Mouse (Mus musculus): ENCODE results near the gene Dnah17. TPM values are rescaled to one million over a fixed set of nuclear protein-coding genes. Genes with fewer than 3 reads are reported as not detected.

Dnah17 gene
- polyA plus RNA-seq, 1 experiment from 2014 or later, result 0.04 TPM

DNA sequence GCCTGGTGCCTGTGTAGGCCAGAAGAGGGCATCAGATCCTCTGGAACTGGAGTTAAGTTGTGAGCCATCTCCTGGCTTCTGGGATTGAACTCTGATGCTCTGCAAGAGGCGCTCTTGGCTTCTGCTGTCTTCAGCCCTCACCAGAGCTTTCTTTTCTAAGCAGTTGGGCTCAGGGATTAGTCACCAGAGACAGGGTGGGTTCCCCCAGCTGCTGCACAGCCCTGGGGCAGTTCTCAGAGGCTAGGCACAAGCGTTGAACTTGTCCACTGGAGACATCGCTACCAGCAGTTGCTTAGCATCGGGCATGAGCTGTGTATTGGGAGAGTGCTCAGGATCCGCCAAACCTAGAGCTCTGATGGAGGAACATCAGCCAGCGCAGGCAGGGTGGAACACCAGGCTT, 101.3 kb downstream of the Dnah17 start:
- no peaks in the 10 kb centered on the region for H3K4me1 ChIP-seq (replicated peaks; ENCODE audit: control insufficient read depth, insufficient read depth)
- DNase-seq (ENCODE audit: low spot score) (no peak), ATAC-seq (ENCODE audit: low FRiP score, low TSS enrichment) (no peak)
- H3K4me3 ChIP-seq (ENCODE audit: low read depth, low read length), result no peak overlapping the region
- H3K36me3 ChIP-seq (ENCODE audit: control insufficient read depth, insufficient read depth, low read length), result 0 out of 2 replicates have a peak, but pooled peaks cover 3% of the 10 kb centered on the region
- H3K9me3 ChIP-seq (ENCODE audit: control insufficient read depth, low read length), result no peaks in the 10 kb centered on the region
- 72% methylated on average over 6 of the region's 6 CpGs for WGBS
- H3K27ac ChIP-seq (replicated peaks), result no peak overlapping the region
- no peaks in the 10 kb centered on the region for H3K27me3 ChIP-seq (ENCODE audit: control insufficient read depth, insufficient read depth, low read length)
- TF ChIP-seq EP300 (optimal IDR thresholded peaks at IDR 0.05), result no peak
- peak; percentile 46 for TF ChIP-seq CTCF (IDR thresholded peaks at IDR 0.05; ENCODE audit: low read depth)
- H3K9ac ChIP-seq (ENCODE audit: low read length), result no peak overlapping the region
- no peak overlapping the region for H3K4me2 ChIP-seq (replicated peaks; ENCODE audit: low read depth)

DNA sequence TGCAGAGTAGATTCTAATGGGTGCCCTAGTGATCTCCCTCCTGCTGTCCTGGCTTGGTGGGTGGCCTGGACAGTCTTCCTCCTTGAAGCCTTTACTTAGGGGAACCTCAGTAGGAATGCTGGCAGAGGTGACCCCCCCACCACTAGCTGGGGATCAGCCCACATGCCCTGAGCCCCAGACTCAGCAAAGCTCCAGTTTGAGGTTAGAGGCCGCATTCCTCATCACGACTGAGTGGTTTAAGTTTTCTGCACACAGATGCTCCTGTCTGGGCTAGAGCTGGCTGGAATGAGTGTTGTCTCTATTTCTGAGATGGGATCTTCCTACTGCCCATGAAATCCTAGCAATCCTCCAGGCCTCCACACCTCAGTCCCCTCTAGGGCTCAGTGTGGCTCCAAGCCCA, 106.3 kb downstream of the Dnah17 start:
- 75% methylated on average over 2 of the region's 2 CpGs for WGBS
- H3K36me3 ChIP-seq (ENCODE audit: control insufficient read depth, insufficient read depth, low read length), result peaks cover 5% of the 10 kb centered on the region; the same call in 1 of the 2 replicates
- H3K9ac ChIP-seq (ENCODE audit: low read length), result no peak overlapping the region

DNA sequence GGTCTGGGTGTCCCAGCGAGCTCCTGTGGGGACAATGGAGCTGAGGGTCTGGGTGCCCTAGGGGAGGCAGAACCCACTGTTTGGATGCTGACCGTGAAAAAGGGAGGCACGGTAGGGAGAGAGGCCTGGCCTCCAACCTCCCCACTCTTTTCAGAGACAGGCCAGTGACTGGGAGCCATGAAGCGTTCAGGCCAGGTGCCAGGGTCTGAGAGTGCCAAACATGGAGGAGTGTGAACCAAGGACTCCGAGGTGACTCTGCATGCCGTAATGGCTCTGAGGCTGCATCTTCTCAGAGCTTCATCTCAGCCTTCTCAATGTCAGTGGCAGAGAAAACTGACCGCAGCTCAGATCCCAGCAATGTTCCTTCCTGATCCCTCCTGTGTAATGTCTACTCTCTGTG, 107.0 kb downstream of the Dnah17 start:
- no peak overlapping the region for H3K4me2 ChIP-seq (replicated peaks; ENCODE audit: low read depth)
- H3K9ac ChIP-seq (ENCODE audit: low read length), result no peak overlapping the region
- peaks cover 5% of the 10 kb centered on the region; the same call in 1 of the 2 replicates for H3K36me3 ChIP-seq (ENCODE audit: control insufficient read depth, insufficient read depth, low read length)
- no peaks in the 10 kb centered on the region for H3K27me3 ChIP-seq (ENCODE audit: control insufficient read depth, insufficient read depth, low read length)
- DNase-seq (ENCODE audit: low spot score) (no peak), ATAC-seq (ENCODE audit: low FRiP score, low TSS enrichment) (no peak)
- no peak overlapping the region for H3K27ac ChIP-seq (replicated peaks)
- 92% methylated on average over 7 of the region's 7 CpGs for WGBS
- H3K9me3 ChIP-seq (ENCODE audit: control insufficient read depth, low read length), result no peaks in the 10 kb centered on the region
- no peak overlapping the region for H3K4me3 ChIP-seq (ENCODE audit: low read depth, low read length)
- TF ChIP-seq EP300 (optimal IDR thresholded peaks at IDR 0.05), result no peak
- TF ChIP-seq CTCF (IDR thresholded peaks at IDR 0.05; ENCODE audit: low read depth), result no peak
- H3K4me1 ChIP-seq (replicated peaks; ENCODE audit: control insufficient read depth, insufficient read depth), result no peaks in the 10 kb centered on the region

More for the DNA sequence above, 106.3 kb downstream of the Dnah17 start:
- ATAC-seq (ENCODE audit: low FRiP score, low TSS enrichment) (no peak), DNase-seq (ENCODE audit: low spot score) (no peak)
- TF ChIP-seq CTCF (IDR thresholded peaks at IDR 0.05; ENCODE audit: low read depth) (no peak), EP300 (optimal IDR thresholded peaks at IDR 0.05) (no peak)
- Histone ChIP-seq H3K4me1 (replicated peaks; ENCODE audit: control insufficient read depth, insufficient read depth) (no peaks in the 10 kb centered on the region), H3K27me3 (ENCODE audit: control insufficient read depth, insufficient read depth, low read length) (no peaks in the 10 kb centered on the region), H3K4me3 (ENCODE audit: low read depth, low read length) (no peak overlapping the region), H3K4me2 (replicated peaks; ENCODE audit: low read depth) (no peak overlapping the region), H3K9me3 (ENCODE audit: control insufficient read depth, low read length) (no peaks in the 10 kb centered on the region), H3K27ac (replicated peaks) (no peak overlapping the region)

DNA sequence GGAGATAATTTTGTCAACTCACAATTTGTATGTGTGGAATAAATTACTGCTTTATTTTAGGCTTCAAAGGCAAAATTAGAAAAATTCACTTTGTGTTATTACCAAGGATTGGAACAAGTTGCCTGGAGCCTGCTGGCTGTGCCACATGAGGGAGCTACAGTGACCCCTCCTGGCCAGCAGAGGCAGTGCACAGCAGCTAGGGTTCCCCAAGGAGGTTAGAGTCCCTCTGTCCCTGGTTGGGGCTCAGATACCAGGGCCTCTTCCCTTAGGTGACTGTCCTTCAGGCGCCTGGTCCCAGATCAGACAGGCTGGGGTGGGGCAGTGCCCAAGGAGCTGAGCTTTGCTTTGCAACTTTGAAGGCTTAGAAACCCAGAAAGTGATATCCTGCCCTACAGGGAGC, 108.6 kb downstream of the Dnah17 start:
- no peak overlapping the region for H3K4me3 ChIP-seq (ENCODE audit: low read depth, low read length)
- H3K9ac ChIP-seq (ENCODE audit: low read length), result no peak overlapping the region
- no peak overlapping the region for H3K4me2 ChIP-seq (replicated peaks; ENCODE audit: low read depth)
- H3K9me3 ChIP-seq (ENCODE audit: control insufficient read depth, low read length), result no peaks in the 10 kb centered on the region
- H3K27ac ChIP-seq (replicated peaks), result no peak overlapping the region
- peak; percentile 95 for TF ChIP-seq CTCF (IDR thresholded peaks at IDR 0.05; ENCODE audit: low read depth)
- TF ChIP-seq EP300 (optimal IDR thresholded peaks at IDR 0.05), result no peak
- H3K27me3 ChIP-seq (ENCODE audit: control insufficient read depth, insufficient read depth, low read length), result no peaks in the 10 kb centered on the region
- DNase-seq (ENCODE audit: low spot score) (peak; percentile 78), ATAC-seq (ENCODE audit: low FRiP score, low TSS enrichment) (0 out of 2 replicates have a peak, but pooled peaks have one; percentile 27)
- H3K4me1 ChIP-seq (replicated peaks; ENCODE audit: control insufficient read depth, insufficient read depth), result no peaks in the 10 kb centered on the region
- 48% methylated on average over 1 of the region's 1 CpGs for WGBS
- H3K36me3 ChIP-seq (ENCODE audit: control insufficient read depth, insufficient read depth, low read length), result peaks cover 5% of the 10 kb centered on the region; the same call in 1 of the 2 replicates

DNA sequence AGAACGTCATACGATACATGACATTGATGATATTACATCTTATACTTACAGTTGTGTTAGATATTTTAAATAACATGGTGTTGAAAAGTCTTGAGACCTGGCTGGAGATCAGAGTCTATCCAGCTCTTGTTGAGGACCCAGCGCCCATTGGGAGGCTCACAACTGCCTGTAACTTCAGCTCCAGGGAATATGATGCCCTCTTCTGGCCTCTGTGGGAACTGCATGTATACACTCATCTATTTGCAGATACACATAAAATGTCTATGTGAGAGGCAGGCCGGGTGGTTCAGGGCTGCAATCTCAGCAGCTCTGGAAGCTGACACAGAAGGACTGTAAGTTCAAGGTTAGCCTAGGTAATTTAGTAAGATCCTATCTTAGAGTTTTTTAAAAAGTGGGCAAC, 112.1 kb downstream of the Dnah17 start:
- Histone ChIP-seq H3K4me3 (ENCODE audit: low read depth, low read length) (no peak overlapping the region), H3K4me2 (replicated peaks; ENCODE audit: low read depth) (no peak overlapping the region), H3K4me1 (replicated peaks; ENCODE audit: control insufficient read depth, insufficient read depth) (no peaks in the 10 kb centered on the region), H3K27ac (replicated peaks) (no peak overlapping the region), H3K9me3 (ENCODE audit: control insufficient read depth, low read length) (no peaks in the 10 kb centered on the region), H3K9ac (ENCODE audit: low read length) (no peak overlapping the region), H3K36me3 (ENCODE audit: control insufficient read depth, insufficient read depth, low read length) (peaks cover 2% of the 10 kb centered on the region; the same call in 1 of the 2 replicates), H3K27me3 (ENCODE audit: control insufficient read depth, insufficient read depth, low read length) (no peaks in the 10 kb centered on the region)
- no peak for DNase-seq (ENCODE audit: low spot score)
- ATAC-seq (ENCODE audit: low FRiP score, low TSS enrichment), result no peak
- no peak for TF ChIP-seq EP300 (optimal IDR thresholded peaks at IDR 0.05)
- peak; percentile 64 for TF ChIP-seq CTCF (IDR thresholded peaks at IDR 0.05; ENCODE audit: low read depth)
- WGBS, result 95% methylated on average over 4 of the region's 4 CpGs

DNA sequence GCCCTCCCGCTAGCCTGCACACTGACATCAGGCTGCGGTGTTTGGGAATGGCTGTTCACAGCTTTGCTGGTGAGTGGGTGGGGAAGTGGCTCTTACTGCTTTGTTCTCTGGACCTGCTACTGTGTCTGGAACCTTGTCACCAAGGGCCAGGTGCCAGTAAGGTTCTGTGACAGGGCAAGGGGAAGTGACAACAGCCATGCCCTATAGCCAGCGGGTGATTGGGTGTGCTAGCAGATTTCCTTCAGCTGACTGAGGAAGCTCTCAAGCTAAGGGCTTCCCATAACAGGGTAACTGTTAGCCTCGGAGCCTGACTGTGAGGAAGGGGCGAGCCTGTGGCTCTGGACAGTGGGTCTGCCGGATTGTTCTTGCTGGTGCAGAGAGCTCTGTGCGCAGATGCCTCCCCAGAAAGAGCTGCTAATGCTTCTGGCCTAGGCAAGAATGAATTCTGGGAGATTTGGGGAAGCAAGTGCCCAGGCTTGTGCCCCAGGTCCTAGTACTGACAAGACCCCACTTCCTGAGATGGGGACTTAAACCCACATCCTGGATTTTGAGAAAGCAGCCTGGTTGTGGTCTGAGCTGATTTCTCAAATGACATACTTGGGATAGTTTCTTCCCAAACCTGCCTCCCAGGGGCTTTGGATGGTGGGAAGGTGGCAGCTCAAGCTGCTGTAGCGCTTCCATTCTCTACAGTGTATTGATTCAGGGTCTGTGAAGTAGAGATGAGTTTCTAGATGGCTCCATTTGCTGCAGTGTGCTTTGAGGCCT, 114.9 kb downstream of the Dnah17 start:
- ATAC-seq (ENCODE audit: low FRiP score, low TSS enrichment) (no peak), DNase-seq (ENCODE audit: low spot score) (no peak)
- H3K4me3 ChIP-seq (ENCODE audit: low read depth, low read length), result no peak overlapping the region

More for the DNA sequence above, 114.9 kb downstream of the Dnah17 start:
- H3K27ac ChIP-seq (replicated peaks), result no peak overlapping the region
- TF ChIP-seq EP300 (optimal IDR thresholded peaks at IDR 0.05) (no peak), CTCF (IDR thresholded peaks at IDR 0.05; ENCODE audit: low read depth) (no peak)
- H3K9ac ChIP-seq (ENCODE audit: low read length), result no peak overlapping the region
- H3K27me3 ChIP-seq (ENCODE audit: control insufficient read depth, insufficient read depth, low read length), result no peaks in the 10 kb centered on the region
- no peaks in the 10 kb centered on the region; the same call in 1 of the 2 replicates for H3K36me3 ChIP-seq (ENCODE audit: control insufficient read depth, insufficient read depth, low read length)
- H3K9me3 ChIP-seq (ENCODE audit: control insufficient read depth, low read length), result no peaks in the 10 kb centered on the region
- WGBS, result 87% methylated on average over 8 of the region's 8 CpGs
- H3K4me2 ChIP-seq (replicated peaks; ENCODE audit: low read depth), result no peak overlapping the region
- no peaks in the 10 kb centered on the region for H3K4me1 ChIP-seq (replicated peaks; ENCODE audit: control insufficient read depth, insufficient read depth)

All from stomach, postnatal 0 days (tissue).